Mouse (Mus musculus) lung, embryonic 15.5 days (tissue): ENCODE measurements around the gene Fbxw4. TPM values are rescaled to one million over a fixed set of nuclear protein-coding genes. Genes with fewer than 3 reads are reported as not detected.

Experiments
- ATAC-seq: fragments of 200-750 bp; cut with Nextera tagmentation; 2 replicates; pipeline ENCODE4 v1.8.0; 2017; ENCODE audit warnings: moderate number of reproducible peaks, borderline replicate concordance; ENCODE audit not compliant: low FRiP score, low TSS enrichment; ENCODE audit errors: extremely low read depth
- H3K27ac ChIP-seq: fragments of 300-500 bp; sonication (generic); 2 replicates; pipeline ENCODE4 v1.5.1; 2015; ENCODE audit warnings: moderate library complexity, mild to moderate bottlenecking, inconsistent platforms
- H3K27me3 ChIP-seq: fragments of 300-500 bp; sonication (generic); 2 replicates; pipeline ENCODE4 v1.6.1; 2015; ENCODE audit warnings: inconsistent platforms
- H3K36me3 ChIP-seq: fragments of 300-500 bp; sonication (generic); 2 replicates; pipeline ENCODE4 v1.6.1; 2015; ENCODE audit warnings: inconsistent platforms
- H3K4me1 ChIP-seq: fragments of 300-500 bp; sonication (generic); 2 replicates; pipeline ENCODE4 v1.6.1; 2015; ENCODE audit warnings: inconsistent platforms
- H3K4me2 ChIP-seq: fragments of 300-500 bp; sonication (generic); 2 replicates; pipeline ENCODE4 v1.6.1; 2015; ENCODE audit warnings: inconsistent platforms, mild to moderate bottlenecking, moderate library complexity
- H3K4me3 ChIP-seq: fragments of 300-500 bp; sonication (generic); 2 replicates; pipeline ENCODE4 v1.5.1; 2015; ENCODE audit warnings: mild to moderate bottlenecking, inconsistent platforms
- H3K9ac ChIP-seq: fragments of 300-500 bp; sonication (generic); 2 replicates; pipeline ENCODE4 v1.6.1; 2015; ENCODE audit warnings: inconsistent platforms
- H3K9me3 ChIP-seq: fragments of 300-500 bp; sonication (generic); 2 replicates; pipeline ENCODE4 v1.6.1; 2016; ENCODE audit warnings: inconsistent platforms
- WGBS: fragments of 180-500 bp; shearing (Covaris S2); methylation state at CpG from one replicate; pipeline ENCODE4 v1.1.7; 2015; 5-methylcytosine and 5-hydroxymethylcytosine counted together
- polyA plus RNA-seq: library from polyadenylated mRNA; unstranded; fragments of >200 nt; fragmentation: Nextera tagmentation; extraction: Ambion mirVana; gene quantifications from 2 replicates; pipeline ENCODE4 v1.2.1, GENCODE M21; 2015

The Fbxw4 gene
- polyA plus RNA-seq, 1 experiment from 2014 or later = 5.6 TPM

GRCm38 (mm10) chr19:45607479-45607878 is 52.6 kb downstream of the Fbxw4 start:
- H3K4me1 ChIP-seq = no peaks in the 10 kb centered on the region
- ATAC-seq = no peak
- 56% methylated on average over 7 of the region's 7 CpGs for WGBS
- no peaks in the 10 kb centered on the region for H3K9me3 ChIP-seq
- no peaks in the 10 kb centered on the region for H3K27me3 ChIP-seq
- no peak overlapping the region for H3K4me2 ChIP-seq
- no peak overlapping the region for H3K4me3 ChIP-seq
- no peaks in the 10 kb centered on the region for H3K36me3 ChIP-seq
- no peak overlapping the region for H3K9ac ChIP-seq
- no peak overlapping the region for H3K27ac ChIP-seq

- Histone ChIP-seq H3K4me3 (no peak overlapping the region), H3K27me3 (no peaks in the 10 kb centered on the region), H3K9ac (no peak overlapping the region), H3K4me1 (no peaks in the 10 kb centered on the region), H3K36me3 (no peaks in the 10 kb centered on the region), H3K9me3 (no peaks in the 10 kb centered on the region), H3K27ac (no peak overlapping the region), H3K4me2 (no peak overlapping the region)
- WGBS = 85% methylated on average over 4 of the region's 4 CpGs
- no peak for ATAC-seq
Measured at GRCm38 (mm10) chr19:45606701-45607100, 53.4 kb downstream of the Fbxw4 start.

GRCm38 (mm10) chr19:45602606-45603005 is 57.5 kb downstream of the Fbxw4 start:
- Histone ChIP-seq H3K4me3 (no peak overlapping the region), H3K9ac (no peak overlapping the region), H3K27me3 (no peaks in the 10 kb centered on the region), H3K27ac (no peak overlapping the region), H3K4me1 (no peaks in the 10 kb centered on the region), H3K36me3 (no peaks in the 10 kb centered on the region), H3K4me2 (no peak overlapping the region), H3K9me3 (no peaks in the 10 kb centered on the region)
- no peak for ATAC-seq
- WGBS = 64% methylated on average over 5 of the region's 5 CpGs

- Histone ChIP-seq H3K27ac (no peak overlapping the region), H3K9ac (no peak overlapping the region), H3K36me3 (no peaks in the 10 kb centered on the region), H3K4me3 (no peak overlapping the region), H3K4me1 (peaks cover under 1% of the 10 kb centered on the region; the same call in 1 of the 2 replicates), H3K9me3 (no peaks in the 10 kb centered on the region), H3K4me2 (no peak overlapping the region), H3K27me3 (no peaks in the 10 kb centered on the region)
- WGBS = 83% methylated on average over 4 of the region's 4 CpGs
- ATAC-seq = no peak
Measured at GRCm38 (mm10) chr19:45597106-45597505, 63.0 kb downstream of the Fbxw4 start.

GRCm38 (mm10) chr19:45596434-45596833 is 63.7 kb downstream of the Fbxw4 start:
- Histone ChIP-seq H3K36me3 (no peaks in the 10 kb centered on the region), H3K27me3 (no peaks in the 10 kb centered on the region), H3K4me3 (no peak overlapping the region), H3K27ac (no peak overlapping the region), H3K9ac (no peak overlapping the region), H3K9me3 (no peaks in the 10 kb centered on the region), H3K4me2 (no peak overlapping the region), H3K4me1 (peaks cover 6% of the 10 kb centered on the region)
- ATAC-seq = no peak
- 82% methylated on average over 6 of the region's 6 CpGs for WGBS

- Histone ChIP-seq H3K4me2 (no peak overlapping the region), H3K27me3 (no peaks in the 10 kb centered on the region), H3K27ac (no peak overlapping the region), H3K4me3 (no peak overlapping the region), H3K9me3 (no peaks in the 10 kb centered on the region), H3K36me3 (no peaks in the 10 kb centered on the region), H3K9ac (no peak overlapping the region), H3K4me1 (peaks cover 10% of the 10 kb centered on the region)
- no peak for ATAC-seq
- WGBS = 65% methylated on average over 7 of the region's 7 CpGs
Measured at GRCm38 (mm10) chr19:45596019-45596418, 64.1 kb downstream of the Fbxw4 start.

GRCm38 (mm10) chr19:45595481-45595880 is 64.6 kb downstream of the Fbxw4 start:
- no peak overlapping the region for H3K27ac ChIP-seq
- H3K9ac ChIP-seq = no peak overlapping the region
- 92% methylated on average over 6 of the region's 6 CpGs for WGBS
- H3K4me1 ChIP-seq = peaks cover 15% of the 10 kb centered on the region
- no peaks in the 10 kb centered on the region for H3K36me3 ChIP-seq
- no peak overlapping the region for H3K4me2 ChIP-seq
- no peak overlapping the region for H3K4me3 ChIP-seq
- no peak for ATAC-seq
- H3K9me3 ChIP-seq = no peaks in the 10 kb centered on the region
- H3K27me3 ChIP-seq = no peaks in the 10 kb centered on the region

GRCm38 (mm10) chr19:45594079-45594478 is 66.0 kb downstream of the Fbxw4 start:
- Histone ChIP-seq H3K27me3 (no peaks in the 10 kb centered on the region), H3K36me3 (no peaks in the 10 kb centered on the region), H3K9me3 (no peaks in the 10 kb centered on the region), H3K4me3 (no peak overlapping the region), H3K27ac (no peak overlapping the region), H3K4me1 (peaks cover 15% of the 10 kb centered on the region), H3K9ac (no peak overlapping the region), H3K4me2 (no peak overlapping the region)
- WGBS = 90% methylated on average over 7 of the region's 7 CpGs
- ATAC-seq = no peak

- H3K9ac ChIP-seq = no peak overlapping the region
- no peaks in the 10 kb centered on the region for H3K9me3 ChIP-seq
- H3K36me3 ChIP-seq = 0 out of 2 replicates have a peak, but pooled peaks cover 2% of the 10 kb centered on the region
- no peak overlapping the region for H3K27ac ChIP-seq
- ATAC-seq = no peak
- 88% methylated on average over 9 of the region's 9 CpGs for WGBS
- no peak overlapping the region for H3K4me3 ChIP-seq
- no peaks in the 10 kb centered on the region for H3K27me3 ChIP-seq
- peaks cover 15% of the 10 kb centered on the region for H3K4me1 ChIP-seq
- no peak overlapping the region for H3K4me2 ChIP-seq
Measured at GRCm38 (mm10) chr19:45592916-45593315, 67.2 kb downstream of the Fbxw4 start.

- ATAC-seq = peak; percentile 76
- Histone ChIP-seq H3K27me3 (no peaks in the 10 kb centered on the region), H3K4me1 (peaks cover 15% of the 10 kb centered on the region), H3K9ac (no peak overlapping the region), H3K36me3 (0 out of 2 replicates have a peak, but pooled peaks cover 2% of the 10 kb centered on the region), H3K4me2 (no peak overlapping the region), H3K9me3 (no peaks in the 10 kb centered on the region), H3K4me3 (no peak overlapping the region), H3K27ac (0 out of 2 replicates have a peak overlapping the region, but pooled peaks have one; percentile 53)
- 44% methylated on average over 7 of the region's 7 CpGs for WGBS
Measured at GRCm38 (mm10) chr19:45591704-45592103, 68.4 kb downstream of the Fbxw4 start.

GRCm38 (mm10) chr19:45589761-45590160 is 70.4 kb downstream of the Fbxw4 start:
- H3K36me3 ChIP-seq = 0 out of 2 replicates have a peak, but pooled peaks cover 2% of the 10 kb centered on the region
- no peak for ATAC-seq

GRCm38 (mm10) chr19:45587509-45588292 is 72.4 kb downstream of the Fbxw4 start:
- WGBS = 83% methylated on average over 6 of the region's 6 CpGs
- no peak overlapping the region for H3K27ac ChIP-seq

More at GRCm38 (mm10) chr19:45589761-45590160, 70.4 kb downstream of the Fbxw4 start:
- Histone ChIP-seq H3K4me3 (no peak overlapping the region), H3K27me3 (no peaks in the 10 kb centered on the region), H3K27ac (no peak overlapping the region), H3K4me1 (peaks cover 19% of the 10 kb centered on the region), H3K9me3 (no peaks in the 10 kb centered on the region), H3K4me2 (no peak overlapping the region), H3K9ac (no peak overlapping the region)
- 93% methylated on average over 6 of the region's 6 CpGs for WGBS

More at GRCm38 (mm10) chr19:45587509-45588292, 72.4 kb downstream of the Fbxw4 start:
- H3K4me1 ChIP-seq = peaks cover 20% of the 10 kb centered on the region
- no peak overlapping the region for H3K4me3 ChIP-seq
- no peak for ATAC-seq
- H3K9me3 ChIP-seq = no peaks in the 10 kb centered on the region
- no peak overlapping the region for H3K4me2 ChIP-seq
- 0 out of 2 replicates have a peak, but pooled peaks cover 2% of the 10 kb centered on the region for H3K36me3 ChIP-seq
- no peak overlapping the region for H3K9ac ChIP-seq
- H3K27me3 ChIP-seq = no peaks in the 10 kb centered on the region
